Mouse (Mus musculus): ENCODE measurements around the gene Hectd3.

GRCm38 (mm10) chr4:116989731-116990130 lies 5.4 kb upstream of the Hectd3 start:
- TF ChIP-seq GATA1 (IDR thresholded peaks at IDR 0.05; ENCODE audit: low read length) = no peak
- TF ChIP-seq TAL1 (IDR thresholded peaks at IDR 0.05; ENCODE audit: low read length) = no peak
